Mouse (Mus musculus): ENCODE results near the gene Elk3. TPM values are rescaled to one million over a fixed set of nuclear protein-coding genes. Genes with fewer than 3 reads are reported as not detected.

The Elk3 gene
- polyA plus RNA-seq, 1 experiment from 2014 or later, result 7.5 TPM

- H3K4me2 ChIP-seq, result peak overlapping the region; percentile 43
- 0 out of 2 replicates have a peak overlapping the region, but pooled peaks have one; percentile 2 for H3K4me3 ChIP-seq
- H3K27ac ChIP-seq, result peak overlapping the region; percentile 67
- peaks cover 44% of the 10 kb centered on the region for H3K4me1 ChIP-seq
- 22% methylated on average over 16 of the region's 16 CpGs for WGBS
- peak; percentile 67 for ATAC-seq (replicated peaks)
- H3K36me3 ChIP-seq (replicated peaks), result no peaks in the 10 kb centered on the region
- H3K27me3 ChIP-seq (replicated peaks), result no peaks in the 10 kb centered on the region
- 0 out of 2 replicates have a peak overlapping the region, but pooled peaks have one; percentile 2 for H3K9ac ChIP-seq
- no peaks in the 10 kb centered on the region for H3K9me3 ChIP-seq
Observed at GRCm38 (mm10) chr10:93261132-93261980, 49.6 kb downstream of the Elk3 start.

DNA sequence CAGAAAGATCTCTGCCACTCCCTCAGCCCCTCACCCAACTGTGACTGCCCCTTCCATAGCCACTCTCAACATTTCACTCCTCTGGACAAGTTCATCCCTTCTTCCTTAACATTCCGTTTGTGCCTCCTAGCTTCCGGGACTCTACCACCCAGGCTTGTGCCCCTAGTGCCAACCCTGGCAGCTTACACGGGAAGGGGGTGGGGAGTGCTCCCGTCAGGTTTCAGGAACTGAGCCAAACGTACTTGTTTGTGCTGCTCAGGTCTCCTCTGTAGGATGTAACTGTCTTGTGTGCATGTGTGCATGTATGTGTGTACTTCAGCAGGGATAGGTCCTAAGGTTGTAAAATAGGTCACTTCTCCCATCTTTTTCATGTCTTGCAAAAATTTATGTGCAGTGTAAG, 51.1 kb downstream of the Elk3 start:
- Histone ChIP-seq H3K36me3 (replicated peaks) (no peaks in the 10 kb centered on the region), H3K9ac (no peak overlapping the region), H3K4me1 (peaks cover 51% of the 10 kb centered on the region), H3K9me3 (no peaks in the 10 kb centered on the region), H3K27ac (no peak overlapping the region), H3K27me3 (replicated peaks) (no peaks in the 10 kb centered on the region), H3K4me2 (no peak overlapping the region), H3K4me3 (no peak overlapping the region)
- no peak for ATAC-seq (replicated peaks)
- 65% methylated on average over 5 of the region's 5 CpGs for WGBS

DNA sequence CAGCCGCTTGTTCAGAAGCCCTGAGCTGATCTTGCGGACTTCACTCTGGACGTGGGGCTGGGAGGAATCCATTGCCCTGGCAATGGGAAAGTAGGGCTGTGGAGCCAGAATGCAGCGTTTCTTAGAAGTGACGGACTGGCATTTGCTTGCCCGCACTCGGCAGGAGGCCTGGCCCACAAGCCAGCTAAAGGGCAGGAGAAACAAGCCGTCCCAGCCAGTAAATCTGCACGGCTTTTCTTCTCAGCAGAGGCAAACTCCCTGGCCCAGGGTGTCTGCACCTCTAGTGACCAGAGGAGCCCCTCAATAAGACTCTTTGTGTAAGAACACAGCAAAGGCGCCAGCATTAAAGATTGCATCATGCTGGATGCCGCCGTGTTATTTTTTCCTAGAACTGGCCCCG, 55.6 kb downstream of the Elk3 start:
- H3K27me3 ChIP-seq (replicated peaks), result no peaks in the 10 kb centered on the region
- H3K9ac ChIP-seq, result no peak overlapping the region
- H3K4me2 ChIP-seq, result no peak overlapping the region
- WGBS, result 16% methylated on average over 13 of the region's 13 CpGs
- no peaks in the 10 kb centered on the region for H3K9me3 ChIP-seq
- no peaks in the 10 kb centered on the region for H3K36me3 ChIP-seq (replicated peaks)
- ATAC-seq (replicated peaks), result peak; percentile 37; the same call in 1 of the 2 replicates
- H3K4me1 ChIP-seq, result peaks cover 14% of the 10 kb centered on the region
- H3K27ac ChIP-seq, result peak overlapping the region; percentile 53; the same call in 1 of the 2 replicates
- H3K4me3 ChIP-seq, result no peak overlapping the region

GRCm38 (mm10) chr10:93253156-93253555, 57.8 kb downstream of the Elk3 start:
- H3K4me2 ChIP-seq, result no peak overlapping the region
- no peaks in the 10 kb centered on the region for H3K27me3 ChIP-seq (replicated peaks)
- no peak overlapping the region for H3K4me3 ChIP-seq
- no peaks in the 10 kb centered on the region for H3K36me3 ChIP-seq (replicated peaks)
- no peak for ATAC-seq (replicated peaks)
- peaks cover 14% of the 10 kb centered on the region for H3K4me1 ChIP-seq
- H3K27ac ChIP-seq, result no peak overlapping the region
- 95% methylated on average over 6 of the region's 6 CpGs for WGBS
- H3K9me3 ChIP-seq, result no peaks in the 10 kb centered on the region
- H3K9ac ChIP-seq, result no peak overlapping the region

GRCm38 (mm10) chr10:93252661-93253060, 58.3 kb downstream of the Elk3 start:
- Histone ChIP-seq H3K9ac (no peak overlapping the region), H3K27ac (no peak overlapping the region), H3K36me3 (replicated peaks) (no peaks in the 10 kb centered on the region), H3K4me2 (no peak overlapping the region), H3K27me3 (replicated peaks) (no peaks in the 10 kb centered on the region), H3K4me3 (no peak overlapping the region), H3K4me1 (peaks cover 14% of the 10 kb centered on the region), H3K9me3 (no peaks in the 10 kb centered on the region)
- WGBS, result 93% methylated on average over 2 of the region's 2 CpGs
- ATAC-seq (replicated peaks), result no peak

- Histone ChIP-seq H3K36me3 (replicated peaks) (no peaks in the 10 kb centered on the region), H3K9me3 (no peaks in the 10 kb centered on the region), H3K4me1 (peaks cover 7% of the 10 kb centered on the region), H3K27me3 (replicated peaks) (no peaks in the 10 kb centered on the region), H3K4me2 (no peak overlapping the region), H3K27ac (no peak overlapping the region), H3K9ac (no peak overlapping the region), H3K4me3 (no peak overlapping the region)
- no peak for ATAC-seq (replicated peaks)
- WGBS, result 95% methylated on average over 8 of the region's 8 CpGs
Observed at GRCm38 (mm10) chr10:93251426-93251825, 59.5 kb downstream of the Elk3 start.

DNA sequence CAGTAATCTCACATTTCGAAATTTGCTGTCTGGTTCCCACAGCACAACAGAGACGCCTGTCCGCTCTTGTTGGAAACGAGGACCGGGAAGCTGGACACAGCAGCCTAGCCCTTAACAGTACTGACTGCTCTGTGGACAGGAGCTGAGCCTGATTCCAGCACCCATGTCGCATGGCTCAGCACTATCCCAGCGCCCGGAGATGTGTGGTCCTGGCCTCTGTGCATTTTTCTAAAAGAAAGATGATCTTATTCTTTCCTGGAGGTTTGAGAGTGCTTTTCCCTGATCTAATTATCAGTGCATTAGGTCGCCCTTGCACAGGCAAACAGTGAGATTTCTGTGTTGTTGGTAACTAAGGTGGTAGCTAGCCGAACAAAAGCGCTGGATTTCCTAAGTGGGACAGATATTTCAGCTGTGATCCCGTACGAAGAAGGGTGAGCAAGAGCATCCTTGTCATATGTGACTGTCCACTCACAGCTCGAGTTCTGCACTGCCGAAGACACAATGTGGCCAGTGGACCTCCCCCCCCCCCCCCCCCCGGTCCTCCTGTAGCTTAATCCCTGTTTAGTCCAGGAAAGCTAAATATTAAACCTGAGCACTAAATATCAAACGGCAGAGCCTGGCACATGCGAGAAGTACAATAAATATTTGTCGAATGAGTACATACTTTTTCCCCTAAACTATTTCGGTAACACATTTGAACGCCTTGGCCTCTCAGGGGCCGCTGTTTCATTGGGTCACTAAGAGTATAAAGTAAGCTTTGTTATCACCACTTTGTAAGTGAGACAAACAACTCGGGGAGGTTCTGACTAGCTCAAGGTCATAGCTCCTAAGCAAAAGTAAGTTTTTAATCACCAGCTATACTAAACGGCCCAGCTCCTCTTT, 60.3 kb downstream of the Elk3 start:
- Histone ChIP-seq H3K27ac (no peak overlapping the region), H3K4me3 (no peak overlapping the region)
- no peak for ATAC-seq (replicated peaks)

DNA sequence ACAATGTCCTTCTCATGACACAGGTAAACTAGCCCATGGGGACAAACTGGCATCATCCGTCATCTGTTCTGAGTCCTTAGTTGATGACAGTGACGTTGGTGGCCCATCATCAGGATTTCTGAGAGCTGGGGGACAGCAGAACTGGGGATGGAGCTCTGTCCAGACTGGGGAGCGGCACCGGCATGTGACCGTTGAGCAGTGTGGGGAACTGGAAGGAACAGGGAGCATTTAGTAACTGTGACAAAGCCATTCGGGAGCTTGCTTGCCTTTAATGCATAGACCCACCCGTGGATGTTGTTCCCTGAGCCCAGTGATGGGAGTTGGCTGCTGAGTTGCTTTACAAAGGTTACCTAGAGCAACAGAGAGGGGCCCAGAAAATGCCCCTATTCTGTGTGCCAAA, 61.0 kb downstream of the Elk3 start:
- Histone ChIP-seq H3K36me3 (replicated peaks) (no peaks in the 10 kb centered on the region), H3K27ac (no peak overlapping the region)
- no peak for ATAC-seq (replicated peaks)

More for the DNA sequence above, 60.3 kb downstream of the Elk3 start:
- 69% methylated on average over 24 of the region's 24 CpGs for whole genome bisulfite sequencing
- H3K4me1 ChIP-seq, result peaks cover 6% of the 10 kb centered on the region
- no peak overlapping the region for H3K4me2 ChIP-seq
- no peak overlapping the region for H3K9ac ChIP-seq
- no peaks in the 10 kb centered on the region for H3K36me3 ChIP-seq (replicated peaks)
- H3K27me3 ChIP-seq (replicated peaks), result no peaks in the 10 kb centered on the region
- no peaks in the 10 kb centered on the region for H3K9me3 ChIP-seq

DNA sequence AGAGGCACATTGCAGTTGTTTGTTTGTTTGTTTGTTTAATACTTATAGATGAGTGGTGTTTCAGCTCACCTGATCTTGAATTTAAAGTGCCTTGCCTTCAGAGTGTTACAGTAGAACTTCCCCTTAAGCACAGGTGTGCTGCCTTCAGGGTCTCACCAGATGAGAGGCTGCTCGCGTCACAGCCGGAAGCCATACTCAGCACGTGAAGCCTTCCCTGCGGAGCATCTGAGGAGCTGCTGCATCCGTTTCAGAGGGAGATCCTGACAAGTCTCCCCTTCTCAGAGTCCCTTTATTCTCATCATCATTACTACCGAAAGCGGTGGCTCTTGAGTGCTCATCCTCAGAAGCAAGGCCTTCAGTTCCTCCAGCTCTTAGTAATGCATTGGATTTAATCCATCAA, 62.5 kb downstream of the Elk3 start:
- H3K9ac ChIP-seq, result no peak overlapping the region
- no peak overlapping the region for H3K4me3 ChIP-seq
- no peak overlapping the region for H3K4me2 ChIP-seq
- ATAC-seq (replicated peaks), result no peak
- H3K4me1 ChIP-seq, result no peaks in the 10 kb centered on the region
- H3K27me3 ChIP-seq (replicated peaks), result no peaks in the 10 kb centered on the region
- no peaks in the 10 kb centered on the region for H3K36me3 ChIP-seq (replicated peaks)
- no peak overlapping the region for H3K27ac ChIP-seq
- WGBS, result 70% methylated on average over 8 of the region's 8 CpGs
- H3K9me3 ChIP-seq, result no peaks in the 10 kb centered on the region

More for the DNA sequence above, 61.0 kb downstream of the Elk3 start:
- Histone ChIP-seq H3K9me3 (no peaks in the 10 kb centered on the region), H3K4me3 (no peak overlapping the region), H3K27me3 (replicated peaks) (no peaks in the 10 kb centered on the region), H3K9ac (no peak overlapping the region), H3K4me2 (no peak overlapping the region), H3K4me1 (peaks cover under 1% of the 10 kb centered on the region; the same call in 1 of the 2 replicates)
- WGBS, result 54% methylated on average over 7 of the region's 7 CpGs

- no peak overlapping the region for H3K27ac ChIP-seq
- H3K9ac ChIP-seq, result no peak overlapping the region
- H3K4me3 ChIP-seq, result no peak overlapping the region
- no peaks in the 10 kb centered on the region for H3K36me3 ChIP-seq (replicated peaks)
- WGBS, result 58% methylated on average over 6 of the region's 6 CpGs
- no peak overlapping the region for H3K4me2 ChIP-seq
- H3K9me3 ChIP-seq, result no peaks in the 10 kb centered on the region
- H3K27me3 ChIP-seq (replicated peaks), result no peaks in the 10 kb centered on the region
- no peaks in the 10 kb centered on the region for H3K4me1 ChIP-seq
- ATAC-seq (replicated peaks), result no peak
Observed at GRCm38 (mm10) chr10:93247902-93248301, 63.0 kb downstream of the Elk3 start.

- Histone ChIP-seq H3K4me2 (no peak overlapping the region), H3K36me3 (replicated peaks) (no peaks in the 10 kb centered on the region), H3K27ac (no peak overlapping the region), H3K9ac (no peak overlapping the region), H3K4me3 (no peak overlapping the region), H3K4me1 (no peaks in the 10 kb centered on the region), H3K9me3 (no peaks in the 10 kb centered on the region), H3K27me3 (replicated peaks) (no peaks in the 10 kb centered on the region)
- WGBS, result 88% methylated on average over 12 of the region's 12 CpGs
- ATAC-seq (replicated peaks), result no peak
Observed at GRCm38 (mm10) chr10:93247422-93247821, 63.5 kb downstream of the Elk3 start.

DNA sequence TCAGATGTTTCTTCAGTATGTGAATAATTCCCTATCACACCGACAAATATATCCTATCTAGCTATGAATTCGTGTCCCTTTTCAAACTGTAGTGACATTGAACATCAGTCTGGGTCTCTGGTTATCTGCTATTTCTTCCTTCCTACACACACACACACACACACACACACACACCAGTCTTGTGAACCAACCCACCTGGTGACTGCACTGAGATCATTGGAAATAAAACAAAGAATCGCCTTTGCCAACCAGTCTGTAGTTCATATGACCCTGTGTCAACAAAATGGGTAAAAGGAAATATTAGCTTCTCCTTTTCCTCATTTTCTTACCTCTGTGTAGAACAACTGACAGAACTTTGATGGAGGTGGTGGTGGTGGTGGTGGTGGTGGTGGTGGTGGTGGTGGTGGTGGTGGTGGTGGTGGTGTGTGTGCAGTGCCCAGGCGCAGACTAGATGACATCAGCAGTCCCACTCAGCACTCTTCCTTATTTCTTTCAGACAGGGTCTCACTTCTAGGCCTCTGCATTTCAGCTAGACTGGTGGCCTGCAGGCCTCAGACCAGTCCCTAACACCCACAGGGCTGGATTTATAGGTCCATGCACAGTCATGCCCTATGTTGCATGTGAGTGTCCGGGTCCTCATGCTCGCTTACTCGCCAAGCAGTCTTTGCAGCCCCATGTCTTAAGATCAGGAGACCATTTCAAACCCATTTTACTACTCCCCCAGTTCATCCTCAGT, 64.6 kb downstream of the Elk3 start:
- H3K27me3 ChIP-seq (replicated peaks), result no peaks in the 10 kb centered on the region
- ATAC-seq (replicated peaks), result no peak
- no peaks in the 10 kb centered on the region for H3K9me3 ChIP-seq
- H3K4me1 ChIP-seq, result no peaks in the 10 kb centered on the region
- H3K4me2 ChIP-seq, result no peak overlapping the region
- no peak overlapping the region for H3K9ac ChIP-seq
- H3K27ac ChIP-seq, result no peak overlapping the region
- WGBS, result 98% methylated on average over 7 of the region's 7 CpGs
- H3K36me3 ChIP-seq (replicated peaks), result no peaks in the 10 kb centered on the region
- no peak overlapping the region for H3K4me3 ChIP-seq
